Mouse (Mus musculus) left cerebral cortex, adult 11 months (tissue): ENCODE measurements around the gene Syngr4.
"Not testable (repeated sequence)": the region's sequence is repeated elsewhere in the genome, so short reads cannot be mapped to it uniquely, and the experiment has no call there.

Source experiments
- DNase-seq: peaks from one replicate; pipeline ENCODE4 v3.0.0; 2022; ENCODE audit warnings: low spot score

The Syngr4 gene

GRCm38 (mm10) chr7:45896517-45897257, at the start of gene Syngr4, which contains the start of gene Tmem143:
Gene Syngr4, minus strand, starts transcription at chr7:45896714.
Gene Tmem143, plus strand, starts transcription at chr7:45896941.
- DNase-seq: peak; percentile 95

DNA sequence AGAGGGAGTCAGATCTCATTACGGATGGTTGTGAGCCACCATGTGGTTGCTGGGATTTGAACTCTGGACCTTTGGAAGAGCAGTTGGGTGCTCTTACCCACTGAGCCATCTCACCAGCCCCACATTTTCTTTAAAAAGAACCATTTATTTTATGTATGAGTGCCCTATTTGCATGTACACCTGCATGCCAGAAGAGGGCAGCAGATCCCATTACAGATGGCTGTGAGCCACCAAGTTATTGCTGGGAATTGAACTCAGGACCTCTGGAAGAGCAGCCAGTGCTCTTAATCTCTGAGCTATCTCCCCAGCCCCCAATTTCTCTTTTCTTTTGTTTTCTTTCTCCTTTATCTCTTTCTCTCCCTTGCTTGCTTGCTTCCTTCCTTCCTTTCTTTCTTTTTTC, 46.8 kb upstream of the Syngr4 start:
- not testable (repeated sequence) for DNase-seq

DNA sequence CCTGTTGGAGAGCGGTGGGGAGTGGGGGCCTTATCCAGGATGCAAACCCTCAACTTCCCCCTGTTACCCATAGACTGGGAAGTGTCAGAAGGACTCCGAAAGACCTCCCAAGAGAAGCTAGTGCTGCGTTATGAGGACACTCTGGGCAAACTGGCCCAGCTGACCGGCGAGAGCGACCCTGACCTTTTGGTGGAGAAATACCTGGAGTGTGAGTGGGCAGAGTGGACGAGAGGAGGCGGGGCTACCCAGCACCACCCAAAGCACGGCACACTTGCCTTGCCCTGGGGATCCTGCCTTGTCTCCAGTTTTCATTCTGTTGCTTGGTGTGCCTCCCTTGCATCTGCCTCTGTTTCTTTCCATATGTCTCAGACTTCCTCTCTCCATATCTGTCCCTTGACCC, 45.5 kb upstream of the Syngr4 start:
- DNase-seq: no peak

GRCm38 (mm10) chr7:45939836-45940235, 43.3 kb upstream of the Syngr4 start:
- no peak for DNase-seq

DNA sequence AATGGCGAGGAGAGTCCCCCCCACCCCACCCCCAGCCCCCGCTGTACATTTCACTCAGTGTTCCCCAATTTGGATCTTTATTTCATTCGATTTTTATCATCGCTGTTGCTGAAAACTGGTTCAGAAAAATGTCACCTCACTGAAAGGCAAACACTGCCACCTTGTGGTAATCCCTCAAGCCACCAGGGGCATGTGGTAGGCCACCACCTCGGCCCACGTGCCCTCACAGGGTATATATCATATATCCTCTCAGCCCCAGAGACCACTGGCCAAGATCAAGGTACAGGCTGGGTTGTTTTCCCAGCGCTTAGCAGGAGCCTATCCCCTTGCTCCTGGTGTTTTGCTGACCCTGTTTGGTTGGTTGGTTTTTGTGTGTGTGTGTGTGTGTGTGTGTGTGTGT, 38.6 kb upstream of the Syngr4 start:
- no peak for DNase-seq

- DNase-seq: not testable (repeated sequence)
Measured at GRCm38 (mm10) chr7:45933766-45934165, 37.3 kb upstream of the Syngr4 start.

GRCm38 (mm10) chr7:45929688-45930087, 33.2 kb upstream of the Syngr4 start:
- no peak for DNase-seq

GRCm38 (mm10) chr7:45928626-45929295, 32.2 kb upstream of the Syngr4 start:
- DNase-seq: no peak

DNA sequence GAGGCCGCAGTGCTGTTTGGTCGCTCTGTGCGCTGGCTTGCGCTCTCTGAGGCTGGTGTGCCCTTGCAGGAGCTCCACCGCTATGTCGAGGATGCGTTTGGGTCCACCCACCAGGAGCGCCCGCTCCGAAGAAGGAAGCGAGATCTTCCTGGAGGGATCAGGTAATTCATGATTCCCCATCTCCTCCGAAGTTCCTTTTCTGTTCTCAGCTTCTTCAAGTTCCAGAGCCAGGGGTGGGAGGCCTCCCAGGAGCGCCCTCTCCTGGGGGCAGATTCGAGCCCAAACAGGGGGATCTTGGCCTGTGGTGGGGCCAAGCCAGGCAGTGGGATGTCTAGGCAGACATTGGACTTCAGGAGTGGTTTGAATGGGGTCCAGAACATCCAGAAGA, 27.9 kb upstream of the Syngr4 start:
- no peak for DNase-seq

DNA sequence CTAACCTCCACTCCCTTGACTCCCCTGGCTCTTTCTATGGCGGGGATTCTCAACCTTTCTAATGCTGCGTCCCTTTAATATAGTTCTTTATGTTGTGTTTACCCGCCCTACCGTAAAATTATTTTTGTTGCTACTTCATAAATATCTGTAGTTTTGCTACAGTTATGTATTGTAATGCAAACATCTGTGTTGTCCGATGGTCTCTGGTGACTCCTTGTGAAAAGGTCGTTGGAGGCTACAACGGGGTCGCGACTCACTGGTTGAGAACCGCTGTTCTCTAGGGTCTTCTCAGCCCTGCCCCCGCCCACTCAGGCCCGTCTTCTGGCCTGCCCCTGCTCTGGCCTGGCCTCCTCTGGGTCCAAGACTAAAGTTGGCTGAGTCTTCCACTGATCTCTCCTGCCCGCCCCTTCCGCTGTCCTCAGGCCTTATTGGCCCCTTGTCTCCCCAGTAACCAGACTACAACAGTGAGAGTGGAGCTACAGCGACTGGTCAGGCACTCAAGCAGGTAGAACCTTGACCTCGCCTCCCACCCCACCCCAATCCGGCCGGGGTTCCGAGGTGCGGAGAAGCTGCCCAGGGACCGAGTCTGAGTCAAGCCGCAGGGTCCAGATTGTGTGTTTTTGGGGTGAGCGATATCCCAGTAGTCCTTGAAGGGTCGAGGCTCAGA, 27.4 kb upstream of the Syngr4 start, which contains the start of gene Ccdc114:
Gene Ccdc114, plus strand, starts transcription at position 311 of the 667 bp plus-strand sequence.
- no peak for DNase-seq

GRCm38 (mm10) chr7:45922928-45923761, 26.6 kb upstream of the Syngr4 start:
- peak; percentile 92 for DNase-seq

DNA sequence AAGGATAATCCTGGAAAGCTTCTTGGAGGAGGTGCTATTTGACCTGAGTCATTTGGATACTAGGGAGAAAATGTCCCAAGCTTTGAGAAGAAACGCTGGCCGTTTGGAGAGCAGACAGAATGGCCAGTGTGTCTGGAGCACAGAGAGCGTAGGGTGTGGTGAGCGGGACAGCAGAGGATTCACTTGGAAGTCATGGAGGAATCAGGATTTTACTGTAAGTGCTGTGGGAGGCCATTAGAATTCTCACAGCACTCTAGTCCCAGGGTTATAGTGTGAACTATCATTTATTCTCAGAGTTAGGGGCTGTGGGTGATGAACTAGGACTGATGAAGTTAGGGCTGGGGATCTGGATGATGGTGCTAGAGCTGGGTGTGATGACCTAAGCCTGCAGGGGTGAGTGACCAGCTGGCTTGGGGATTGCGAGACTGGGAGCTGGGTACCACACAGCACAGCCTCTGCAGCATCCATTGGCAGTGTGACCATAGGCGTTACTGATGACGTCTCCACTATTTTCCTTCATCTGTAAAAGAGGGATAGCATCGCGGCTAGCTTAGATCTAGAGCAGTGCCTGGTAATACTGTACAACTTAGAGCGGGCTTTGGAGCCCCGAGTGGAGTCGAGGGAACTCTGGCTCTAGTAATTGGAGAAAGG, 25.6 kb upstream of the Syngr4 start:
- no peak for DNase-seq

DNA sequence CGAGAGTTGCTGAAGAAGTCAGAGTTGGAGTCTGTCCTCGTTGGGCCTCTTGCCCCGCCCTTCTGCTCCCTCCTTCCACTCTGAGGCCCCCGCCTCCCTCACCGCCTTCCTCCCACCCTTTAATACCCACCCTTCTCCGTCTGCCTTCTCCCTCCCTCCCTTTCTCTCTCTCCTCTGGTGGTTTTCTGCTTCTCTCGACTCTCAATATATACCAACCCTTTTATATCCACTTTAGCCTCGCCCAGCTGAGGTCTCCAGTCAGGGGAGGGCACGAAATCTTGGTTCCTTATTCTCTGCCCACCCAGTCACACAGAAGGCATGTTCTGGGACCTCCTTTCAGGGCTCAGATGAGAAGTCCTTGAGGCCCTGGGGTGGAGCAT, 24.7 kb upstream of the Syngr4 start, which contains the start of gene Emp3:
Gene Emp3, minus strand, starts transcription at position 163 of the 380 bp plus-strand sequence.
- no peak for DNase-seq

DNA sequence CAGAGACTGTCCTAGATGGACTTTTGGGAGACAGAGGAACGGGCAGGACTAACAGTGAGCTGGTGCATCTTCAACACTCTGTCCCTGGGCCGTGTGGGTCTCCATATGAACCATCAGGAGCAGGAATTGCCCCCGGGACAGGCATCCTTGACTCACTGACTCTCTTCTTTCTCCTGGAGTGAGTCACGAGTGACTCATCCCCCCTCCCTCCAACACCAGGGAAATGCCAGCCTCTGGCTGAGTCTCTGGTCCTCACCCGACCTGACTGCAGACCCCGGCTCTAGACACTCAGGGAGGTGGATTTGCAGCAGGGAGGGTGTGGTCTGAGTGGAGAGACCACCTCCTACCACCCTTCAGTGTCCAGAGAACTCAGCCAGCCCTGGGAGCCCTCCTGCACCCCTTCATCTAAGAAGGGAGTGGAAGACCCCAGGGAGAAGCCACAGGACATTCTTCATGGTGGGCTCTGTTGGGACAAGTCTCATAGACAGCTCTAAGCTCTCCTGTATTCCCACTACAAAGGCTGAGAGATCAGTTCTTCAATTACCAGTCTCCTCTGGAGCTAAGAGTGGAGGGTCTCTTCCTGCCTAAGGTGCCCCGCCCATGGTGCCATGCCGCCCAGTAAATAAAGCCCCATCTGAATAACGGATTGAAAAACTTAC, 24.2 kb upstream of the Syngr4 start:
- no peak for DNase-seq

GRCm38 (mm10) chr7:45919761-45920160, 23.2 kb upstream of the Syngr4 start:
- no peak for DNase-seq

DNA sequence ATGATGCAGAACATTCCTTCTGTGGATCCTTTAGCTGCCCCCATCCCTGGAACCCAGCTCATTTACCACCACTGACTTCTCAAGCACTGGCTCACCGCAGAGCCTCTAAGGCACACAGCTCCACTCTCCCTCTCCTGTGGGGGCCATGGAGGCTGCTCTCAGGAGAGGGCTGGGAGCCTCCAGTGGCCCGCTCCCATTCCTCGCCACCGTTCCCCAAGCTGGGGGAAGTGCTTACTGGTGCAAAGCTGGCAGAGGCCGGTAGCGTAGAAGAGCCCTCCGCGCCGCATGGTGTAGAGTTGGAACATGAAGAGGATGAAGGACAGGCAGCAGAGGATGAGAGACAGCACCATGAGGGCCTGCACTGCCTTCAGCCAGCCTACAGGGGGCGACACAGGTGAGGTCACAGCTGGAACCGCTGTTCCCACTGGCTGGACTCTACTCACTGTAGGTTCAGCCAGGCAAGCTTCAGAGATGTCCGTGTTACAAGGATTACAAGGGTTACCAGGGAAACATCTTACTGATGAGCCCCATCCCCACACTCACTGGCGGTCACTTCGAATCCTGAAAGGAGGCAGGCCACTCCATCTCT, 22.7 kb upstream of the Syngr4 start:
- no peak for DNase-seq

DNA sequence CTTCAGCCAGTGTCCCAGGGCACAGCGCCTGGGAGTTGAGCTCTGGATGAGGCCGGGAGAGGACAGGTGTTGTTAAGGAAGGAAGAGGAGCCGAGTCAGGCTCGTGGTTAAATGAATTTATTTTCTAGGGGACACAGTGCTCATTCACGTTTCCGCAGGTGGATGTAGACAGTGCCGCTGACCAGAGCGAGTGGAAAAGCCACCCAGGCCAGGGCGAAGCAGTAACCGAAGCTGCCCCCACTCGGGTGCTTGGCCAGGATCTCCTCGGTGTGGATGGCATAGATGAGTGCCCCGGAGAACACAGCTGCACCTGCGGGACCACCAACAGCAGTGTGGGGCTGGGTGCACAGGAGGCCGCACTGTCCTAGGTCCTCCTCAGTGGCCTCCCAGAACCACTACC, 21.4 kb upstream of the Syngr4 start:
- no peak for DNase-seq

GRCm38 (mm10) chr7:45917004-45917704, 20.6 kb upstream of the Syngr4 start:
- no peak for DNase-seq

DNA sequence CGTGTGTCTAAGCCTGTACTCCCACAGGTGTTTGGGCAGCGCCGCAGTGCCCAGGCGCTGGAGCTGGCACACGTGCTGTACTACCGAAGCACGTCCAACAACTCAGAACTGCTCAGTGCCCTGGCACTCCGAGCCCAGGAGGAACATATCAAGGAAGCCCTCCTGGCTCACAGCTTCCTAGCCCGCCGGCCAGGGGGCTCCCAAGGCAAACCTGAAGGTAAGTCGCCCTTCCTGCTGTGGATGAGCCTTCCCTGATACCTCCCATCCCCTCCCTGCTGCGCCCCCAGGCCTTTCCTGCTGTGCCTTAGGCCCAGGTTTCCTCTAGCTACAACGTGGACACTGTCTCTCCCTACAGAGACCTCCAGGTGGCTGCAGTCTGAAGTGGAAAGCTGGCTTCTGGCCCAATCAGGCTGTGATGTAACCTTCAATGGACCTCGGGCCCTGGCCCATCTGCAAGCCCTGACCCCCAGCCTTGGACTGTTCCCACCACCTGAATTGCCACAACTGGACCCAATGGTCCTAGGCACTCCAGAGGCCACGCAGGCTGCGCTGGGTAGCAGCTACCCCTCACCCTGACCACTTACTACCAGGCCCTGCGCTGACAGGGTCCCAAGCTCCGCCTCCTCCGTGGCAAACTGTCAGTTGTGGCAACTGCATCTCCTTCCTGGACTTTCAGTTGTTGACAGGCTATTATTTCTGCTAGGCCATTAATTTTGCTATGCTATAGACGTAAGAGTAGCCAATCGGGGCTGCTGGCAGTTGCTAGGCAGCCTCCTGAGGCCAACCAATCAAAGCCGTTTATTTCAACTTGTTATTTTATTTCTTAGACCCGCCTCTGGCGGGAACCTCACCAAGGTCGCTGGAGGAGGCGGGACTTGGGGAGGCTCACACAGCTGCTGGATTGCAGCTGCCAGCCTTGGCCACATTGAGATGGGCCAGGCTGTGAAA, 19.8 kb upstream of the Syngr4 start:
- DNase-seq: peak; percentile 81
